Mouse (Mus musculus) small intestine, adult 2 months (tissue): ENCODE data around the gene Gm20388. TPM values are rescaled to one million over a fixed set of nuclear protein-coding genes. Genes with fewer than 3 reads are reported as not detected.
A peak's percentile ranks its signal among the peaks of the same experiment; 100 is the strongest.

Experiments used
- H3K27ac ChIP-seq: fragments of 200-500 bp; 2 replicates; pipeline ENCODE4 v1.5.1; 2012; ENCODE audit warnings: low read depth, low read length, control low read depth, inconsistent platforms; ENCODE audit not compliant: insufficient read depth
- H3K27me3 ChIP-seq: fragments of 200-500 bp; 2 replicates; pipeline ENCODE4 v1.6.1; 2012; ENCODE audit warnings: mild to moderate bottlenecking, moderate library complexity, low read length, inconsistent platforms; ENCODE audit not compliant: control insufficient read depth, insufficient read depth
- H3K36me3 ChIP-seq: fragments of 200-500 bp; 2 replicates; pipeline ENCODE4 v1.6.1; 2012; ENCODE audit warnings: mild to moderate bottlenecking, low read length, control low read depth, inconsistent platforms; ENCODE audit not compliant: control insufficient read depth, insufficient read depth
- H3K4me1 ChIP-seq: fragments of 200-500 bp; 2 replicates; pipeline ENCODE4 v1.6.1; 2012; ENCODE audit warnings: low read length, inconsistent platforms, mixed read lengths; ENCODE audit not compliant: control insufficient read depth, insufficient read depth, insufficient read length
- H3K4me3 ChIP-seq: fragments of 200-500 bp; 2 replicates; pipeline ENCODE4 v1.5.1; 2012; ENCODE audit warnings: low read depth, mild to moderate bottlenecking, control low read depth, inconsistent platforms, low read length, moderate library complexity
- CTCF ChIP-seq: fragments of 200-500 bp; IDR thresholded peaks from 2 replicates; pipeline ENCODE4 v1.5.1; 2012; ENCODE audit warnings: low read depth, mild to moderate bottlenecking, control low read depth, inconsistent platforms, low read length, moderate library complexity, mixed read lengths; ENCODE audit not compliant: insufficient replicate concordance, insufficient read length; ENCODE audit errors: extremely low read depth
- POLR2A ChIP-seq: fragments of 200-500 bp; IDR thresholded peaks from 2 replicates; pipeline ENCODE4 v1.6.1; 2012; ENCODE audit warnings: low read depth, mild to moderate bottlenecking, control low read depth, inconsistent platforms, low read length, moderate library complexity
- WGBS: fragments of 180-500 bp; shearing (Covaris S2); methylation state at CpG from one replicate; pipeline ENCODE4 v1.1.7; 2018; 5-methylcytosine and 5-hydroxymethylcytosine counted together
- polyA plus RNA-seq: library from polyadenylated mRNA; depleted of rRNA; stranded (reverse); fragments of >200 nt; gene quantifications from 2 replicates; pipeline ENCODE4 v1.2.3, GENCODE M21; 2012

Gm20388 gene
- polyA plus RNA-seq, 1 experiment, result 37.3 TPM

DNA sequence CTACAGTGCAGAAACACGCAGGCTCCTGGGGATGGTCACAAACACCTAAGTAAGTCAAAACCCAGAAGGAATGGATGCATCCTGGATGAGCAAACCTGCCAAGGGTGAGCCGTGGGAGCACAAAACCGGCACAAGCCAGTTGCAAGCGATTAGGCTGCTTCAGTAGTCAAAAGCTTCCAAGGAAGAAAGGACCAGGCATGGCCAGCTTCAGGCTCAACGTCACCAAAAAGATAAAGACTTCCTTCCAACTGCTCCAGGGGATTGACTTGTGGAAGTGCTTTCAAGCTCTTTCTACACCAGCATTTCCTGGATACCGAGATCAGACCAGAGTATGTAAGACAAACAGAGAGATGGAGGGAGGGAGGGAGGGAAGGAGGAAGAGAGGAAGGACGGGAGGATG lies 1474.9 kb downstream of the Gm20388 start:
- no peak overlapping the region for H3K4me3 ChIP-seq
- TF ChIP-seq POLR2A, result no peak
- TF ChIP-seq CTCF, result no peak
- 44% methylated on average over 7 of the region's 7 CpGs for WGBS
- no peak overlapping the region for H3K27ac ChIP-seq
- no peaks in the 10 kb centered on the region for H3K27me3 ChIP-seq
- H3K4me1 ChIP-seq, result peaks cover 2% of the 10 kb centered on the region; the same call in 1 of the 2 replicates
- H3K36me3 ChIP-seq, result no peaks in the 10 kb centered on the region

- no peak overlapping the region for H3K4me3 ChIP-seq
- TF ChIP-seq POLR2A (no peak), CTCF (0 out of 2 replicates have a peak, but pooled peaks have one; percentile 23)
- no peaks in the 10 kb centered on the region for H3K4me1 ChIP-seq
- peaks cover 18% of the 10 kb centered on the region; the same call in 1 of the 2 replicates for H3K27me3 ChIP-seq
- no peak overlapping the region for H3K27ac ChIP-seq
- no peaks in the 10 kb centered on the region for H3K36me3 ChIP-seq
- WGBS, result 14% methylated on average over 11 of the region's 11 CpGs
Observed at GRCm38 (mm10) chr8:121390608-121391007, 1480.0 kb downstream of the Gm20388 start.

GRCm38 (mm10) chr8:121391254-121391653 lies 1480.6 kb downstream of the Gm20388 start:
- Histone ChIP-seq H3K4me1 (no peaks in the 10 kb centered on the region), H3K27ac (no peak overlapping the region), H3K27me3 (peaks cover 20% of the 10 kb centered on the region; the same call in 1 of the 2 replicates), H3K36me3 (no peaks in the 10 kb centered on the region), H3K4me3 (no peak overlapping the region)
- TF ChIP-seq POLR2A (no peak), CTCF (no peak)
- 31% methylated on average over 9 of the region's 9 CpGs for WGBS

DNA sequence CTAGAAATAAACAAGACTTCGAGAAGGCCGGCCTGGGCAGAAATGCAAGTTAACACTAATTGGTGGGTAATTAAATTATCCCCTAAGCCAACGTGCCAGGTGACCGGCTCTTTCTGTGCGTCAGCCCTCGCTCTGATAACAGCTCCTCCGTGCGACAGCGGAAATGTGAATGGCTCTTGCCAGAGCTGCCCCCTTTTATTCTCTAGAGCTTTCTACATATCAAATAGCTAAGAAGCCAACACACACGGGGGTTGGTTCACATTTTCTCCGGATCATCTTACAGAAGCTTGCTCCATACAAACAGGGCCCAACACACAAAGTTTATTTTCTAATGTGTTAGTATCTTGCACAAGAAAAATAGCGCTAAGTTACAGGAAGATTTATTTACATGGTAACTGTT lies 1481.1 kb downstream of the Gm20388 start:
- Histone ChIP-seq H3K27ac (no peak overlapping the region), H3K36me3 (no peaks in the 10 kb centered on the region), H3K4me1 (no peaks in the 10 kb centered on the region), H3K27me3 (peaks cover 25% of the 10 kb centered on the region; the same call in 1 of the 2 replicates), H3K4me3 (no peak overlapping the region)
- 17% methylated on average over 12 of the region's 12 CpGs for WGBS
- TF ChIP-seq CTCF, result no peak
- no peak for TF ChIP-seq POLR2A

- H3K36me3 ChIP-seq, result no peaks in the 10 kb centered on the region
- no peaks in the 10 kb centered on the region for H3K4me1 ChIP-seq
- H3K27me3 ChIP-seq, result peaks cover 25% of the 10 kb centered on the region
- no peak overlapping the region for H3K27ac ChIP-seq
- no peak overlapping the region for H3K4me3 ChIP-seq
- 44% methylated on average over 10 of the region's 10 CpGs for WGBS
- TF ChIP-seq CTCF (no peak), POLR2A (no peak)
Observed at GRCm38 (mm10) chr8:121392482-121392881, 1481.8 kb downstream of the Gm20388 start.

- Histone ChIP-seq H3K27me3 (peaks cover 25% of the 10 kb centered on the region), H3K4me1 (no peaks in the 10 kb centered on the region), H3K36me3 (no peaks in the 10 kb centered on the region), H3K4me3 (no peak overlapping the region), H3K27ac (no peak overlapping the region)
- WGBS, result 10% methylated on average over 9 of the region's 9 CpGs
- TF ChIP-seq CTCF (peak; percentile 42; the same call in 1 of the 2 replicates), POLR2A (no peak)
Observed at GRCm38 (mm10) chr8:121393111-121393510, 1482.5 kb downstream of the Gm20388 start.

GRCm38 (mm10) chr8:121394686-121395085 lies 1484.0 kb downstream of the Gm20388 start:
- no peak overlapping the region for H3K27ac ChIP-seq
- H3K4me3 ChIP-seq, result no peak overlapping the region
- H3K27me3 ChIP-seq, result peaks cover 25% of the 10 kb centered on the region
- TF ChIP-seq CTCF, result no peak
- TF ChIP-seq POLR2A, result no peak
- 64% methylated on average over 5 of the region's 5 CpGs for WGBS
- no peaks in the 10 kb centered on the region for H3K36me3 ChIP-seq
- H3K4me1 ChIP-seq, result no peaks in the 10 kb centered on the region

DNA sequence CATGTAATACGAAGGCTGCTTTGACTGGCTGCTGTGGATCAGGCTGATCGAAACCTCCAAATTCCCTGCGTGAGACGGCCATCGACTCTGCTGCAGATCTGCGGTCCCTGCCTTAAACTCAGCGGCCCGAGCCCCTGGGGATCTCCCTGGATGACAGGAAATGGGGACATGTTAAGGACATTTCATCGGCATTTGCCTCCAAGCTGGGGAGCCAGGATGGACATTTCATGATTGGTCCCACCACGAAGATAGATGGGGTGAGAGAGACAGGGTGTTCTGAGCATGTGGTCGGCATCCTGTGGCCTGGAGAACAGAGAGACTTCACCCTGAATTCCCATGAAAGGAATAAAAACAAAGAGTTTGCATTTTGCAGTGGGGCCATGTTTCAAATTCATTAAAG lies 1484.7 kb downstream of the Gm20388 start:
- H3K27ac ChIP-seq, result no peak overlapping the region
- 77% methylated on average over 11 of the region's 11 CpGs for WGBS
- no peaks in the 10 kb centered on the region for H3K4me1 ChIP-seq
- H3K27me3 ChIP-seq, result peaks cover 25% of the 10 kb centered on the region
- no peak for TF ChIP-seq POLR2A
- no peak for TF ChIP-seq CTCF
- H3K4me3 ChIP-seq, result no peak overlapping the region
- H3K36me3 ChIP-seq, result no peaks in the 10 kb centered on the region
